Mouse (Mus musculus) bone marrow macrophage, adult 2 months (primary cell): ENCODE measurements around the gene Hgd. TPM values are rescaled to one million over a fixed set of nuclear protein-coding genes. Genes with fewer than 3 reads are reported as not detected.
"Not testable (repeated sequence)": the region's sequence is repeated elsewhere in the genome, so short reads cannot be mapped to it uniquely, and the experiment has no call there.

Source experiments
- H3K27ac ChIP-seq: 2 replicates; pipeline ENCODE4 v1.5.1; 2012; ENCODE audit warnings: low read depth, low read length; ENCODE audit not compliant: insufficient read depth
- H3K4me1 ChIP-seq: 2 replicates; pipeline ENCODE4 v1.6.1; 2012; ENCODE audit warnings: low read length; ENCODE audit not compliant: control insufficient read depth, insufficient read depth
- H3K4me3 ChIP-seq: 2 replicates; pipeline ENCODE4 v1.5.1; 2012; ENCODE audit warnings: mild to moderate bottlenecking, low read length, moderate library complexity; ENCODE audit not compliant: insufficient read depth
- CTCF ChIP-seq: IDR thresholded peaks from 2 replicates; pipeline ENCODE4 v1.5.1; 2012; ENCODE audit warnings: low read depth, mild to moderate bottlenecking, low read length, moderate library complexity
- POLR2A ChIP-seq: IDR thresholded peaks from 2 replicates; pipeline ENCODE4 v1.6.1; 2012; ENCODE audit warnings: mild to moderate bottlenecking, low read depth, low read length, borderline replicate concordance
- polyA plus RNA-seq: library from polyadenylated mRNA; stranded (reverse); fragments of >200 nt; gene quantifications from 2 replicates; pipeline ENCODE4 v1.2.4, GENCODE M21; 2012; ENCODE audit not compliant: missing spikeins, insufficient read depth, insufficient read length

Hgd gene
- polyA plus RNA-seq, 1 experiment, result not detected

- TF ChIP-seq POLR2A, result no peak
- no peak for TF ChIP-seq CTCF
- H3K27ac ChIP-seq, result no peak overlapping the region
- no peaks in the 10 kb centered on the region for H3K4me1 ChIP-seq
- H3K4me3 ChIP-seq, result no peak overlapping the region
Measured at GRCm38 (mm10) chr16:37622919-37623318, 43.0 kb downstream of the Hgd start.

GRCm38 (mm10) chr16:37626388-37626949 is 46.5 kb downstream of the Hgd start:
- Histone ChIP-seq H3K4me3 (no peak overlapping the region), H3K4me1 (no peaks in the 10 kb centered on the region), H3K27ac (no peak overlapping the region)
- TF ChIP-seq POLR2A, result no peak
- TF ChIP-seq CTCF, result no peak

- no peak for TF ChIP-seq CTCF
- no peak for TF ChIP-seq POLR2A
- no peak overlapping the region for H3K4me3 ChIP-seq
- no peak overlapping the region for H3K27ac ChIP-seq
- H3K4me1 ChIP-seq, result no peaks in the 10 kb centered on the region
Measured at GRCm38 (mm10) chr16:37628336-37628735, 48.4 kb downstream of the Hgd start.

- Histone ChIP-seq H3K4me3 (no peak overlapping the region), H3K27ac (no peak overlapping the region), H3K4me1 (no peaks in the 10 kb centered on the region)
- TF ChIP-seq POLR2A (no peak), CTCF (no peak)
Measured at GRCm38 (mm10) chr16:37629011-37629410, 49.1 kb downstream of the Hgd start.

- TF ChIP-seq POLR2A (no peak), CTCF (no peak)
- no peak overlapping the region for H3K27ac ChIP-seq
- no peak overlapping the region for H3K4me3 ChIP-seq
- peaks cover 2% of the 10 kb centered on the region; the same call in 1 of the 2 replicates for H3K4me1 ChIP-seq
Measured at GRCm38 (mm10) chr16:37634578-37634977, 54.6 kb downstream of the Hgd start.

GRCm38 (mm10) chr16:37635095-37635494 is 55.1 kb downstream of the Hgd start:
- no peak for TF ChIP-seq CTCF
- H3K4me1 ChIP-seq, result peaks cover 2% of the 10 kb centered on the region; the same call in 1 of the 2 replicates
- H3K27ac ChIP-seq, result no peak overlapping the region
- no peak overlapping the region for H3K4me3 ChIP-seq

GRCm38 (mm10) chr16:37636107-37636506 is 56.2 kb downstream of the Hgd start:
- TF ChIP-seq CTCF, result no peak
- no peak for TF ChIP-seq POLR2A
- H3K4me1 ChIP-seq, result peaks cover 2% of the 10 kb centered on the region; the same call in 1 of the 2 replicates
- H3K4me3 ChIP-seq, result no peak overlapping the region
- no peak overlapping the region for H3K27ac ChIP-seq

- Histone ChIP-seq H3K27ac (no peak overlapping the region), H3K4me1 (peaks cover 2% of the 10 kb centered on the region; the same call in 1 of the 2 replicates), H3K4me3 (no peak overlapping the region)
- TF ChIP-seq CTCF, result no peak
- TF ChIP-seq POLR2A, result no peak
Measured at GRCm38 (mm10) chr16:37637802-37638201, 57.8 kb downstream of the Hgd start.

GRCm38 (mm10) chr16:37640522-37640921 is 60.6 kb downstream of the Hgd start:
- H3K4me3 ChIP-seq, H3K4me1 ChIP-seq, H3K27ac ChIP-seq: not testable (repeated sequence)

- Histone ChIP-seq H3K27ac (no peak overlapping the region), H3K4me1 (peaks cover 3% of the 10 kb centered on the region), H3K4me3 (no peak overlapping the region)
- no peak for TF ChIP-seq POLR2A
- no peak for TF ChIP-seq CTCF
Measured at GRCm38 (mm10) chr16:37644486-37644885, 64.5 kb downstream of the Hgd start.

- H3K4me1 ChIP-seq, result peaks cover 3% of the 10 kb centered on the region
- no peak overlapping the region for H3K27ac ChIP-seq
- TF ChIP-seq POLR2A, result no peak
- no peak for TF ChIP-seq CTCF
- H3K4me3 ChIP-seq, result no peak overlapping the region
Measured at GRCm38 (mm10) chr16:37645211-37645610, 65.3 kb downstream of the Hgd start.
